Mouse (Mus musculus) kidney, adult 2 months (tissue): ENCODE results near the gene Cideb.

Experiments used
- CTCF ChIP-seq: fragments of 200-500 bp; conservative IDR thresholded peaks from 2 replicates; pipeline ENCODE4 v1.5.1; 2011; ENCODE audit warnings: low read depth, mild to moderate bottlenecking, control low read depth, low read length, moderate library complexity, mixed read lengths; ENCODE audit not compliant: insufficient read depth, insufficient read length
- POLR2A ChIP-seq: fragments of 200-500 bp; IDR thresholded peaks from one replicate; pipeline ENCODE4 v1.6.1; 2011; ENCODE audit warnings: low read depth, low read length, control low read depth

GRCm38 (mm10) chr14:55737086-55737687 is 21.1 kb downstream of the Cideb start:
- TF ChIP-seq CTCF (no peak), POLR2A (no peak)
